ENCODE assay signal across 8 mouse cellular contexts in the genomic region with DNA sequence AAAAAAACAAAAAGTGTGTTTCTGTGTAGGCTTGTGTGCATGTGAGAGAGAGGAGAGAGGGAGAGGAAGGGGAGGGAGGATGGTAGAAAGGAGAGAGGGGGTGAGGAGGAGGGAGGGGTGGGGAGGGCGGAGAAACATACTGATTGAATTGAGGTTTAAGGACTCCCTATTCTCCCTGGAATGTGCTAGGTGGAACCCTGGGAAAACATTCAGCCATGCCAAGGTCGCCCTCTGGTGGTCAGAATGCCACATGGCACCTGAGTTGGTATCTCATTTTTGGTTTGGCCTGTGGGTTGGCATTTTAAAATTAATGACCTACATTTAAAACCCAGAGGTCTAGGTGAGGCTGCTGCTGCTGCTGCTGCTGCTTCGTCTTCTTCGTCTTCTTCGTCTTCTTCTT.
DNase-seq lines count a peak whose midpoint lies in the region; ATAC-seq and TF ChIP-seq lines count a peak whose summit lies in the region.

No protein-coding gene starts in this region.

- H3K27ac ChIP-seq in liver, embryonic 12.5 days = no peak overlapping the region
- H3K27ac ChIP-seq in olfactory bulb, adult 2 months (ENCODE audit: insufficient read depth, low read depth, low read length) = no peak overlapping the region

- no peaks in the 10 kb centered on the region for H3K9me3 ChIP-seq in liver, embryonic 12.5 days (replicated peaks)

- no peak for ATAC-seq in liver, embryonic 12.5 days

- H3K36me3 ChIP-seq in liver, embryonic 12.5 days = peaks cover 3% of the 10 kb centered on the region; the same call in 1 of the 2 replicates

- H3K27me3 ChIP-seq in liver, embryonic 12.5 days (replicated peaks) = no peaks in the 10 kb centered on the region

- no peak overlapping the region for H3K4me2 ChIP-seq in liver, embryonic 12.5 days

- 28% methylated on average over 5 of the region's 5 CpGs for WGBS in liver, embryonic 12.5 days (ENCODE audit: insufficient replicate concordance)
- 37% methylated on average over 5 of the region's 5 CpGs for WGBS in olfactory bulb, adult 2 months

- DNase-seq in liver = peak; percentile 62
- DNase-seq in adrenal gland, adult 2 months = peak; percentile 68
- DNase-seq in embryo, embryonic 10.5 days (ENCODE audit: low spot score) = peak; percentile 87
- DNase-seq in hindlimb bud, embryonic 11.5 days (ENCODE audit: extremely low spot score, low read depth, low spot score) = peak; percentile 85
- DNase-seq in left cerebral cortex, postnatal 25 days (ENCODE audit: low spot score in 2 of 2) = peak; percentile 75 to 78
- DNase-seq in urinary bladder, postnatal 14 days (ENCODE audit: low spot score) = peak; percentile 69

- no peak overlapping the region for H3K9ac ChIP-seq in liver, embryonic 12.5 days

- no peaks in the 10 kb centered on the region for H3K4me1 ChIP-seq in liver, embryonic 12.5 days
- H3K4me1 ChIP-seq in olfactory bulb, adult 2 months (ENCODE audit: control insufficient read depth, insufficient read depth, low read length) = no peaks in the 10 kb centered on the region

- TF ChIP-seq POLR2A in olfactory bulb, adult 2 months (IDR thresholded peaks at IDR 0.05; ENCODE audit: insufficient read depth, low read depth, low read length) = no peak

- H3K4me3 ChIP-seq in liver, embryonic 12.5 days = no peak overlapping the region
- H3K4me3 ChIP-seq in olfactory bulb, adult 2 months (ENCODE audit: insufficient read depth, low read depth, low read length) = no peak overlapping the region

- intact Hi-C loops in left cerebral cortex, postnatal 25 days (cut with DNase I) = loop anchor here (2.0 to 10.0 kb wide), 2 partner anchors 95 to 345 kb away; no protein-coding TSS in a partner anchor

- TF ChIP-seq CTCF in olfactory bulb, adult 2 months (IDR thresholded peaks at IDR 0.05; ENCODE audit: insufficient read depth, low read depth, low read length) = peak; percentile 41; the same call in 1 of the 2 replicates
